In the genomic region with DNA sequence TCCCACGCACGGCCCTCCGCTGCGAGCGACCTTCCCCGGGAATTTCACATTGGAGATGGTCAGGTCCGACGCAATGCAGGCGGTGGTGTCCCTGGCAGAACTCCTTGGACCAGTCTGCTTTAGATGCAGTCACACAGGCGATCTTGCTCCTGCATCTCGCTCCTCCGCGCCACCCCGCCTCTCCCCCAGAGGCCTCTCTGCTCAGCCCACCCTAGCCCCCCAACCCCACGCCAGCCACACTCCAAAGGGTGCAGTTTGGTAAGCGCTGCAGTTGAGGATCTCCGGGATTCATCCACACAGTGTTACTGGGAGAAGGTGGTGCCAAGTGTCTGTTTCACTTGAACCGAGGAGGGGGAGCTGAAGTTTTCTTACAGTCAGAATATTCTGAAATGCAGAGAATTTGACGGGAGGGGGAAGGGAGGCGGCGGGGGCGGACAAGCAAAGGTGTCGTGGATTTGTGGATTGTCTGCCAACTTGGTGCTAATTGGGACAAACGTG, we compare ENCODE assay signal across 9 mouse cellular contexts. TPM values are rescaled to one million over a fixed set of nuclear protein-coding genes. Genes with fewer than 3 reads are reported as not detected.
DNase-seq lines count a peak whose midpoint lies in the region; ATAC-seq lines count a peak whose summit lies in the region.
"Had no signal": no experiment of that assay in that cellular context is flagged by ENCODE, and none has a peak within 500 bp of the region (broad histone marks: within the 10 kb centered on the region; RNA-seq: fewer than 3 reads in every experiment).

No protein-coding gene starts in this region.

- ATAC-seq in kidney, embryonic 15.5 days (replicated peaks; ENCODE audit: low FRiP score): peak; percentile 31; the same call in 1 of the 2 replicates
- no peak for ATAC-seq in granulocyte monocyte progenitor cell, adult 5-6 weeks (replicated peaks; ENCODE audit: poor library complexity, severe bottlenecking)

- peaks cover 39% of the 10 kb centered on the region for H3K4me1 ChIP-seq in kidney, embryonic 15.5 days

- peak overlapping the region; percentile 31; the same call in 1 of the 2 replicates for H3K9ac ChIP-seq in kidney, embryonic 15.5 days

- peak overlapping the region; percentile 98 for H3K4me2 ChIP-seq in kidney, embryonic 15.5 days

- intact Hi-C loops in left cerebral cortex, postnatal 36 days (cut with DNase I): loop anchor here (1.0 to 2.0 kb wide), 2 partner anchors 58 to 76 kb away; no protein-coding TSS in a partner anchor

- H3K4me3 ChIP-seq in kidney, embryonic 15.5 days (replicated peaks): peak overlapping the region; percentile 53

- H3K36me3 ChIP-seq in kidney, embryonic 15.5 days: no peaks in the 10 kb centered on the region

- H3K27me3 ChIP-seq in kidney, embryonic 15.5 days: peaks cover 76% of the 10 kb centered on the region

- no peaks in the 10 kb centered on the region for H3K9me3 ChIP-seq in kidney, embryonic 15.5 days (replicated peaks)

- under 1% methylated on average over 24 of the region's 24 CpGs for WGBS in kidney, embryonic 15.5 days

- H3K27ac ChIP-seq in kidney, embryonic 15.5 days: no peak overlapping the region

- DNase-seq in kidney, adult 9 months: no peak
- peak; percentile 81 to 86 for DNase-seq in cerebellum, postnatal 14 days
- DNase-seq in frontal cortex, postnatal 36 days (ENCODE audit: low spot score in 2 of 2): peak; percentile 51 to 56
- peak; percentile 72 to 78 for DNase-seq in left cerebral cortex, postnatal 36 days (ENCODE audit: low spot score in 2 of 2)
- peak; percentile 59 for DNase-seq in right cerebral cortex, adult 18-20 months
- no peak for DNase-seq in thymus, postnatal 0 days (ENCODE audit: low spot score)

RNA-seq across cellular contexts. Expression of a gene that starts 1.1 kb away (rescaled TPM):
- polyA plus RNA-seq in kidney, embryonic 15.5 days (2015; fragmentation: Nextera tagmentation; extraction: Ambion mirVana): 0.48 and 0.50 TPM in 2 replicates
- total RNA-seq in left cerebral cortex, postnatal 36 days (2021): 100 to 1,000 TPM; 117 to 124 TPM
- total RNA-seq in granulocyte monocyte progenitor cell, adult 5-6 weeks (2014; fragmentation: Nextera tagmentation): not detected in 2 replicates
- not detected in 2 replicates for total RNA-seq in granulocyte monocyte progenitor cell, adult 5-6 weeks (2017)
- polyA plus RNA-seq in thymus, postnatal 0 days (2015; fragmentation: Nextera tagmentation; extraction: Ambion mirVana): 1.0 TPM in 2 replicates
- total RNA-seq: MEL had no signal

Comparison
In these comparisons a context has a peak if more than half of its experiments do, and no peak if none do; other contexts are left out.
1. DNase-seq: peak in cerebellum, postnatal 14 days (2 of 2), frontal cortex, postnatal 36 days (2 of 2), left cerebral cortex, postnatal 36 days (2 of 2) and right cerebral cortex, adult 18-20 months (single experiment); none in kidney, adult 9 months (single experiment) and thymus, postnatal 0 days (single experiment).
2. RNA of a gene that starts 1.1 kb away (total RNA-seq): 117 to 124 TPM in left cerebral cortex, postnatal 36 days; not detected in granulocyte monocyte progenitor cell, adult 5-6 weeks; every median in the first group is over 100 times any median in the second.